Mouse (Mus musculus) right cerebral cortex, postnatal 14 days (tissue): ENCODE data around the gene Cmtm7.
"Not testable (repeated sequence)": the region's sequence is repeated elsewhere in the genome, so short reads cannot be mapped to it uniquely, and the experiment has no call there.

Experiments used
- DNase-seq: peaks from one replicate; pipeline ENCODE4 v3.0.0; 2022

Cmtm7 gene

GRCm38 (mm10) chr9:114759886-114760285 is 21.8 kb downstream of the Cmtm7 start:
- no peak for DNase-seq

- no peak for DNase-seq
Measured at GRCm38 (mm10) chr9:114758801-114759200, 22.9 kb downstream of the Cmtm7 start.

- DNase-seq: no peak
Measured at GRCm38 (mm10) chr9:114758272-114758671, 23.4 kb downstream of the Cmtm7 start.

GRCm38 (mm10) chr9:114752863-114753484 is 28.7 kb downstream of the Cmtm7 start:
- peak; percentile 89 for DNase-seq

GRCm38 (mm10) chr9:114752311-114752710 is 29.3 kb downstream of the Cmtm7 start:
- no peak for DNase-seq

GRCm38 (mm10) chr9:114751582-114751981 is 30.1 kb downstream of the Cmtm7 start:
- DNase-seq: no peak

GRCm38 (mm10) chr9:114747466-114747865 is 34.2 kb downstream of the Cmtm7 start:
- DNase-seq: no peak

GRCm38 (mm10) chr9:114747012-114747411 is 34.6 kb downstream of the Cmtm7 start:
- no peak for DNase-seq

- DNase-seq: no peak
Measured at GRCm38 (mm10) chr9:114745654-114746053, 36.0 kb downstream of the Cmtm7 start.

- no peak for DNase-seq
Measured at GRCm38 (mm10) chr9:114745163-114745562, 36.5 kb downstream of the Cmtm7 start.

GRCm38 (mm10) chr9:114742731-114743130 is 38.9 kb downstream of the Cmtm7 start:
- no peak for DNase-seq

GRCm38 (mm10) chr9:114740336-114740735 is 41.3 kb downstream of the Cmtm7 start:
- DNase-seq: no peak

GRCm38 (mm10) chr9:114736442-114736841 is 45.2 kb downstream of the Cmtm7 start:
- DNase-seq: no peak

- DNase-seq: no peak
Measured at GRCm38 (mm10) chr9:114733238-114733637, 48.4 kb downstream of the Cmtm7 start.

GRCm38 (mm10) chr9:114731871-114732682 is 49.6 kb downstream of the Cmtm7 start:
- no peak for DNase-seq

GRCm38 (mm10) chr9:114731011-114731755 is 50.5 kb downstream of the Cmtm7 start, which contains the start of gene Cmtm6:
Gene Cmtm6 (plus strand): TSS chr9:114731116.
- DNase-seq: peak; percentile 96

- DNase-seq: no peak
Measured at GRCm38 (mm10) chr9:114729911-114730805, 51.5 kb downstream of the Cmtm7 start.

GRCm38 (mm10) chr9:114728432-114728831 is 53.2 kb downstream of the Cmtm7 start:
- not testable (repeated sequence) for DNase-seq

GRCm38 (mm10) chr9:114727315-114727714 is 54.3 kb downstream of the Cmtm7 start:
- no peak for DNase-seq

- no peak for DNase-seq
Measured at GRCm38 (mm10) chr9:114716677-114717331, 64.9 kb downstream of the Cmtm7 start.

GRCm38 (mm10) chr9:114713481-114713880 is 68.2 kb downstream of the Cmtm7 start:
- no peak for DNase-seq

- peak; percentile 48 for DNase-seq
Measured at GRCm38 (mm10) chr9:114710345-114710744, 71.3 kb downstream of the Cmtm7 start.
